Mouse (Mus musculus): ENCODE data around the gene Olfr1382.

DNA sequence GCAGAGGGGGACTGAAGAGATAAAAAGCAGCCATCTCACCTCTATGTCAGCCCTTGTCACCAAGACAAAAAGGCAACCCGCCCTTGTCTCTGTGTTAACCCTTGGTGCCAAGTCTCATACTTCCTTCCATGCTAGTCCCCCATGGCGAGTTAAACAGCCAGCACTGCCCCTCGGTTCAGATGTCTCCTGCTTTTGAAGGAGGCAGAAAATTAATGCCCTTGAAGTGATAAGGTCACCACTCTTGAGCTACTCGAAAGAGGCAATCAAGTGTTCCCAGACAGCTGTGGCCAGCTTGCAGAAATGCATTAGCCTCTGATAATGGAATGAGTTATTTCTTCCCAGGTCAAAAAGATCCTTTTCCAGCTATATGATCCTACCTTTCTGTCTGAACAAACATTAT is 42.1 kb upstream of the Olfr1382 start:
- no peak for TF ChIP-seq POLR2A (IDR thresholded peaks at IDR 0.05; ENCODE audit: low read depth, low read length)
- TF ChIP-seq CTCF (IDR thresholded peaks at IDR 0.05; ENCODE audit: extremely low read depth, insufficient read length, insufficient replicate concordance, low read depth, low read length), result no peak

Measured in small intestine, adult 2 months (tissue).